Mouse (Mus musculus) testis, postnatal 10 days (tissue): ENCODE results near the gene Cyp2c55.

Source experiments
- DNase-seq: peaks from one replicate; pipeline ENCODE4 v3.0.0; 2021; ENCODE audit warnings: low spot score

The Cyp2c55 gene

GRCm38 (mm10) chr19:39006715-39007114, at the start of gene Cyp2c55:
Gene Cyp2c55, plus strand, starts transcription at chr19:39007019.
- DNase-seq = no peak

DNA sequence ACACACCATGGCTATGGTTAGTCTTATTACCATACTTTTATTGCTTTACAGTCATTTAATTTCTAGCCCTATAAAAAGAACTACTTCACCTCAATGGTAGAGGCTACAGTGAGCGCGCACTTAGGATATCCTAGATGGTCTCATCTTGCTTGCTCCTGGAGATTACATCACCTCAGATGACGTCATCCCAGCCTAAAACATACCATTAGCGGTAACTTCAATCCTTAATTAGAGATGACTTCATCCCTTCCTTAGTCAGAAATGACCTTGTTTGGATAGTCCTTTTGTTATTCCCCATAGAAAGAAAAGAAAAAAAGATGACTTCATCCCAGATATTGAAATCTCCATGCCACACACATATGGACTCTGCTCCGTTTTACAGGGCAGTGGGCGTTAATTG, 36.1 kb upstream of the Cyp2c55 start:
- DNase-seq = no peak

DNA sequence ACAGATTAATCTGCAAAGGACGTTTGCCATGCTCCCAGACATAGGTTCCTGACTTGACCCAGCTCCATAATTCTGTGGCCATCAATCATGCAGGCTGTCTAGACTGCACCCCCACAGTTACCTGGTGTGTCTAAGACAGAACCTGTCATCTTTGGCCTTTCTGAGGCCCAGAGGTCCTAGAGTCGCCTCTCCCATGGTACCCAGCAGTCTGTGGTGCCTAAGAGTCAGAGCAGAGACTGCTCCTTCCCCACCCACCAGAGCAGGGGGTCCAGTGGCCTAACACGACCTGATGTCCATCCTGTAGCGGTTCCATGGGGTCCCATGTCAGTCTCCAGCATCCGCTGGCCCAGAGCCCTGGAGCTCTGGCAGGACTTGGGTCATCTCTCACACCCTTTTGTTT, 34.2 kb upstream of the Cyp2c55 start:
- no peak for DNase-seq

GRCm38 (mm10) chr19:38973666-38974065, 33.2 kb upstream of the Cyp2c55 start:
- DNase-seq = no peak

- no peak for DNase-seq
Observed at GRCm38 (mm10) chr19:38976269-38976668, 30.6 kb upstream of the Cyp2c55 start.

DNA sequence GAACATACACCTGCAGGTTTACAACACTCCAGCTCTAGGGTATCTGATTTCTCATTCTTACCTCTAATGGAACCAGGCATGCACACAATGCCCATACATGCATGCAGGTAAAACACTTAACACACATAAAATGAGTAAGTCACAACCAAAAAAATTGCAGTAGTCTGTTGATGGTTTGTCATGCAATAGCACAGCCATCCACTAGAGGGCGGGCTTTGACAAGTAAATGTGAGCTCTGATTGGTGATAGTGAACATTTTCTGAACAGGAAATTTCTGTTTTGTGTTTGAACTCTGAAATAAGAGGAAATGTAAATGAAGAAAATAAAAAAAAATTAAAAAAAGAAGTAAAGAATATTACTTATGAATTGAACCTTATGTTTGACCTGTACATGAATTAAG, 24.9 kb upstream of the Cyp2c55 start:
- DNase-seq = peak; percentile 86

- no peak for DNase-seq
Observed at GRCm38 (mm10) chr19:38998248-38998647, 8.6 kb upstream of the Cyp2c55 start.

GRCm38 (mm10) chr19:38998676-38999075, 8.1 kb upstream of the Cyp2c55 start:
- no peak for DNase-seq

GRCm38 (mm10) chr19:39005132-39005531, 1.7 kb upstream of the Cyp2c55 start:
- DNase-seq = no peak

DNA sequence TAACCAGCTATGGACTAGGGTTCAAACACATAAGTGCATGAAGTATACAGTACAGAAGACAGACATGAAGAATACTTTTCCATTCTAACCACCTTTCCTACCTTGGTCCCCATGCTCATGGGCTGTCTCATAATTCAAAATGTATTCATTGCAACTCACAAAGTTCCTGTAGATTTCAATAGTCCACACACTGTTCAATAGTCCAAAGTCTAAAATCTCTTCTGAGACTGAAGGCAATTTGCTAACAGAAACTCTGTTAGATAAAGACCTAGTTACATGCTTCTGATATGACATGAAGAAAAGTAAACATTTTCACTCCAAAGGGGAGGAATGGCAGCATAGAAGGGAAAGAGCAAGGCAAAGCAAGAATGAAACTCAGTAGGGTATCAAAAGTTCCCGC, 51.1 kb downstream of the Cyp2c55 start:
- DNase-seq = no peak

GRCm38 (mm10) chr19:39060719-39061118, 53.9 kb downstream of the Cyp2c55 start, which contains the start of gene Cyp2c65:
Gene Cyp2c65, plus strand, starts transcription at chr19:39061015.
- DNase-seq = no peak
